Mouse (Mus musculus): ENCODE data around the gene Pnkd.

Pnkd gene

GRCm38 (mm10) chr1:74284543-74285160, at the start of gene Pnkd, which contains the start of gene Aamp:
TSS of gene Pnkd (plus strand) at chr1:74284930.
TSS of gene Aamp (minus strand) at chr1:74284738.
- in situ Hi-C loops (cut with MseI, MboI) = no loop called here

GRCm38 (mm10) chr1:74235938-74236589, 48.7 kb upstream of the Pnkd start, which contains the start of gene Arpc2:
TSS of gene Arpc2 (plus strand) at chr1:74236084.
- in situ Hi-C loops (cut with MseI, MboI) = no loop called here

GRCm38 (mm10) chr1:74236590-74237317, 48.0 kb upstream of the Pnkd start:
- in situ Hi-C loops (cut with MseI, MboI) = no loop called here

- in situ Hi-C loops (cut with MseI, MboI) = no loop called here
Measured at GRCm38 (mm10) chr1:74237671-74238070, 47.1 kb upstream of the Pnkd start.

GRCm38 (mm10) chr1:74238136-74238535, 46.6 kb upstream of the Pnkd start:
- in situ Hi-C loops (cut with MseI, MboI) = no loop called here

- in situ Hi-C loops (cut with MseI, MboI) = no loop called here
Measured at GRCm38 (mm10) chr1:74239162-74239561, 45.6 kb upstream of the Pnkd start.

GRCm38 (mm10) chr1:74239618-74240017, 45.1 kb upstream of the Pnkd start:
- in situ Hi-C loops (cut with MseI, MboI) = no loop called here

GRCm38 (mm10) chr1:74240311-74240710, 44.4 kb upstream of the Pnkd start:
- in situ Hi-C loops (cut with MseI, MboI) = no loop called here

- in situ Hi-C loops (cut with MseI, MboI) = no loop called here
Measured at GRCm38 (mm10) chr1:74240832-74241231, 43.9 kb upstream of the Pnkd start.

- in situ Hi-C loops (cut with MseI, MboI) = no loop called here
Measured at GRCm38 (mm10) chr1:74245525-74245924, 39.2 kb upstream of the Pnkd start.

- in situ Hi-C loops (cut with MseI, MboI) = no loop called here
Measured at GRCm38 (mm10) chr1:74248799-74249198, 35.9 kb upstream of the Pnkd start.

- in situ Hi-C loops (cut with MseI, MboI) = no loop called here
Measured at GRCm38 (mm10) chr1:74249331-74249980, 35.3 kb upstream of the Pnkd start.

GRCm38 (mm10) chr1:74250096-74250495, 34.6 kb upstream of the Pnkd start:
- in situ Hi-C loops (cut with MseI, MboI) = no loop called here

- in situ Hi-C loops (cut with MseI, MboI) = no loop called here
Measured at GRCm38 (mm10) chr1:74255704-74256345, 28.9 kb upstream of the Pnkd start.

GRCm38 (mm10) chr1:74256782-74257181, 27.9 kb upstream of the Pnkd start:
- in situ Hi-C loops (cut with MseI, MboI) = no loop called here

GRCm38 (mm10) chr1:74262510-74262909, 22.2 kb upstream of the Pnkd start:
- in situ Hi-C loops (cut with MseI, MboI) = loop anchor here in 1 of 2 experiments (5.0 kb wide), 1 partner anchor 55 kb away; no protein-coding TSS in a partner anchor

- in situ Hi-C loops (cut with MseI, MboI) = no loop called here
Measured at GRCm38 (mm10) chr1:74268750-74269149, 16.0 kb upstream of the Pnkd start.

GRCm38 (mm10) chr1:74271659-74272058, 13.1 kb upstream of the Pnkd start:
- in situ Hi-C loops (cut with MseI, MboI) = no loop called here

- in situ Hi-C loops (cut with MseI, MboI) = no loop called here
Measured at GRCm38 (mm10) chr1:74275015-74275414, 9.7 kb upstream of the Pnkd start.

- in situ Hi-C loops (cut with MseI, MboI) = no loop called here
Measured at GRCm38 (mm10) chr1:74277041-74277440, 7.7 kb upstream of the Pnkd start.

GRCm38 (mm10) chr1:74277883-74278537, 6.7 kb upstream of the Pnkd start:
- in situ Hi-C loops (cut with MseI, MboI) = no loop called here

Data from mouse trophoblast stem cell (cell line).